In the genomic region with DNA sequence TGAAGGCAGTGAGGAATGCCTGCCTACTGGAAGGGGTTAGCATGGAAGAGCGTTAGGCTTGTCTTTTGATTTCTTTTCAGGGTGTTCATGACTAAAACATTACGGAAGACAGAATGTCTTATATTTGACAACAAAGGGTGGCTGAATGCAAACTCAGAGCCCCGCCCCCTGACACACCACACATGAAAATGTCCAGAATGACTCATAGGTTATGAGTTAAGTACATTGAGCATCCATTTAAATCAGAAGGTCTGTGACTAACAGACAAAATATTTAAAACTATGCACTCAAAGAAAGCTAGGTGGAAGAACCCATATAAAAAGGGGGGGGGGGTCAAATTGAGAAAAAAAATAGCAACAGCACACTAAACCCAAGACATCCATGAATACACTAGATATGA, we compare ENCODE assay signal across 21 mouse cellular contexts. TPM values are rescaled to one million over a fixed set of nuclear protein-coding genes. Genes with fewer than 3 reads are reported as not detected.
"Had no signal": no experiment of that assay in that cellular context is flagged by ENCODE, and none has a peak within 500 bp of the region (broad histone marks: within the 10 kb centered on the region; RNA-seq: fewer than 3 reads in every experiment).

No protein-coding gene starts in this region.

- H3K36me3 ChIP-seq: liver, embryonic 15.5 days; lung, embryonic 15.5 days; midbrain, embryonic 13.5 days; midbrain, embryonic 15.5 days; neural tube, embryonic 12.5 days had no signal

- H3K4me2 ChIP-seq: liver, embryonic 15.5 days; lung, embryonic 15.5 days; midbrain, embryonic 11.5 days; midbrain, embryonic 13.5 days; midbrain, embryonic 15.5 days; neural tube, embryonic 12.5 days had no signal

- ATAC-seq: liver, postnatal 0 days; lung, postnatal 0 days; midbrain, embryonic 13.5 days; midbrain, embryonic 15.5 days had no signal

- H3K4me3 ChIP-seq: liver, embryonic 15.5 days; lung, embryonic 15.5 days; megakaryocyte, embryonic 14.5 days; midbrain, embryonic 13.5 days; midbrain, embryonic 15.5 days; neural tube, embryonic 12.5 days had no signal

- H3K9me3 ChIP-seq: lung, embryonic 15.5 days; midbrain, embryonic 13.5 days; midbrain, embryonic 15.5 days; neural tube, embryonic 12.5 days had no signal

- H3K27me3 ChIP-seq: liver, embryonic 15.5 days; lung, embryonic 15.5 days; midbrain, embryonic 13.5 days; midbrain, embryonic 15.5 days; neural tube, embryonic 12.5 days had no signal

- H3K4me1 ChIP-seq: liver, embryonic 15.5 days; megakaryocyte, embryonic 14.5 days; neural tube, embryonic 12.5 days had no signal

- H3K9ac ChIP-seq: liver, embryonic 15.5 days; liver, postnatal 0 days; lung, embryonic 15.5 days; midbrain, embryonic 13.5 days; midbrain, embryonic 15.5 days; neural tube, embryonic 12.5 days had no signal

- H3K27ac ChIP-seq: liver, embryonic 15.5 days; lung, embryonic 15.5 days; macrophage; midbrain, embryonic 13.5 days; midbrain, embryonic 15.5 days; neural tube, embryonic 12.5 days had no signal

- DNase-seq: lung, adult 2 months; lung, postnatal 14 days; lung, postnatal 36 days; right cerebral cortex, adult 18-20 months; right cerebral cortex, postnatal 25 days; right cerebral cortex, postnatal 4 days; spleen, adult 18-20 months; thymus, adult 18-20 months; thymus, postnatal 25 days; thymus, postnatal 4 days had no signal

RNA-seq across cellular contexts. Expression of a gene that starts 34.9 kb away (rescaled TPM):
- total RNA-seq: monocyte, adult 5-6 weeks had no signal
